Comparison of ENCODE assay signal across 9 mouse cellular contexts in genomic region chr4:124843493-124843892, GRCm38 (mm10). TPM values are rescaled to one million over a fixed set of nuclear protein-coding genes. Genes with fewer than 3 reads are reported as not detected.
DNase-seq lines count a peak whose midpoint lies in the region; ATAC-seq and TF ChIP-seq lines count a peak whose summit lies in the region.
"Had no signal": no experiment of that assay in that cellular context is flagged by ENCODE, and none has a peak within 500 bp of the region (broad histone marks: within the 10 kb centered on the region; RNA-seq: fewer than 3 reads in every experiment).

No protein-coding gene starts in this region.

- no peak for TF ChIP-seq EP300 in liver, embryonic 14.5 days (IDR thresholded peaks at IDR 0.05; ENCODE audit: low read depth)

- 55% methylated on average over 11 of the region's 11 CpGs for WGBS in cerebellum, adult 2 months
- WGBS in hindbrain, embryonic 11.5 days = 50% methylated on average over 11 of the region's 11 CpGs
- WGBS in liver, embryonic 14.5 days (ENCODE audit: insufficient replicate concordance) = 66% methylated on average over 11 of the region's 11 CpGs
- WGBS in neural tube, embryonic 13.5 days = 58% methylated on average over 11 of the region's 11 CpGs

- H3K36me3 ChIP-seq in hindbrain, embryonic 11.5 days (ENCODE audit: control insufficient read depth, insufficient read depth, low read length) = 0 out of 2 replicates have a peak, but pooled peaks cover 2% of the 10 kb centered on the region
- peaks cover 36% of the 10 kb centered on the region for H3K36me3 ChIP-seq in liver, embryonic 14.5 days (replicated peaks; ENCODE audit: control insufficient read depth, insufficient read depth, low read depth)
- peaks cover 52% of the 10 kb centered on the region for H3K36me3 ChIP-seq in neural tube, embryonic 13.5 days

- H3K9me3 ChIP-seq in hindbrain, embryonic 11.5 days (ENCODE audit: control insufficient read depth, low read length) = no peaks in the 10 kb centered on the region
- no peaks in the 10 kb centered on the region for H3K9me3 ChIP-seq in liver, embryonic 14.5 days (ENCODE audit: control insufficient read depth, low read length)
- no peaks in the 10 kb centered on the region for H3K9me3 ChIP-seq in neural tube, embryonic 13.5 days

- H3K27ac ChIP-seq in gastrocnemius, adult 2 months = no peak overlapping the region
- H3K27ac ChIP-seq in cerebellum, adult 2 months (ENCODE audit: insufficient read depth, low read length) = no peak overlapping the region
- no peak overlapping the region for H3K27ac ChIP-seq in hindbrain, embryonic 11.5 days (ENCODE audit: low read depth, low read length)
- H3K27ac ChIP-seq in liver, embryonic 14.5 days = no peak overlapping the region
- H3K27ac ChIP-seq in neural tube, embryonic 13.5 days (replicated peaks) = no peak overlapping the region
- H3K27ac ChIP-seq: liver, embryonic 15.5 days had no signal

- no peak overlapping the region for H3K4me2 ChIP-seq in hindbrain, embryonic 11.5 days (replicated peaks; ENCODE audit: low read depth, low read length)
- no peak overlapping the region for H3K4me2 ChIP-seq in liver, embryonic 14.5 days (ENCODE audit: low read depth)
- no peak overlapping the region for H3K4me2 ChIP-seq in neural tube, embryonic 13.5 days
- H3K4me2 ChIP-seq: liver, embryonic 15.5 days had no signal

- no peak for DNase-seq in gastrocnemius, adult 2 months
- DNase-seq in gastrocnemius, postnatal 36 days = no peak
- peak; percentile 70 for DNase-seq in CD4-positive, CD25-positive, alpha-beta regulatory T cell, adult 2 months (ENCODE audit: low read depth, low spot score)
- peak; percentile 32 to 44 for DNase-seq in cerebellum, adult 2 months
- DNase-seq in hindbrain, embryonic 11.5 days (ENCODE audit: low spot score) = peak; percentile 56
- peak in 1 of 3 experiments; percentile 16 for DNase-seq in liver, embryonic 14.5 days (ENCODE audit: low read depth in 3 of 3, low spot score in 3 of 3)
- no peak for DNase-seq in layer of hippocampus, adult 11-12 months (ENCODE audit: low spot score)

- no peak overlapping the region for H3K4me3 ChIP-seq in gastrocnemius, adult 2 months
- H3K4me3 ChIP-seq in cerebellum, adult 2 months (replicated peaks; ENCODE audit: insufficient read depth, low read depth, low read length) = no peak overlapping the region
- H3K4me3 ChIP-seq in hindbrain, embryonic 11.5 days (ENCODE audit: low read depth, low read length) = no peak overlapping the region
- H3K4me3 ChIP-seq in liver, embryonic 14.5 days (ENCODE audit: insufficient read depth in 1 of 2, low read depth in 2 of 2, low read length in 2 of 2) = no peak overlapping the region
- H3K4me3 ChIP-seq in neural tube, embryonic 13.5 days = no peak overlapping the region
- H3K4me3 ChIP-seq: liver, embryonic 15.5 days had no signal

- intact Hi-C loops in gastrocnemius, adult 2 months (cut with DNase I) = no loop called here
- intact Hi-C loops in gastrocnemius, postnatal 36 days (cut with DNase I) = no loop called here

- H3K27me3 ChIP-seq in cerebellum, adult 2 months (ENCODE audit: control insufficient read depth, insufficient read depth, low read length) = no peaks in the 10 kb centered on the region
- H3K27me3 ChIP-seq in hindbrain, embryonic 11.5 days (ENCODE audit: control insufficient read depth, insufficient read depth, low read length) = no peaks in the 10 kb centered on the region
- no peaks in the 10 kb centered on the region for H3K27me3 ChIP-seq in liver, embryonic 14.5 days (ENCODE audit: control insufficient read depth, insufficient read depth, low read length)
- H3K27me3 ChIP-seq in neural tube, embryonic 13.5 days = no peaks in the 10 kb centered on the region
- H3K27me3 ChIP-seq: liver, embryonic 15.5 days had no signal

- no peak overlapping the region for H3K9ac ChIP-seq in hindbrain, embryonic 11.5 days (ENCODE audit: low read depth, low read length)
- H3K9ac ChIP-seq in liver, embryonic 14.5 days (replicated peaks) = no peak overlapping the region
- H3K9ac ChIP-seq in neural tube, embryonic 13.5 days = no peak overlapping the region
- H3K9ac ChIP-seq: liver, embryonic 15.5 days had no signal

- peak; percentile 71 for TF ChIP-seq CTCF in gastrocnemius, adult 2 months (IDR thresholded peaks at IDR 0.05)
- peak; percentile 88 for TF ChIP-seq CTCF in cerebellum, adult 2 months (IDR thresholded peaks at IDR 0.05; ENCODE audit: borderline replicate concordance, insufficient read depth, low read depth, low read length)
- TF ChIP-seq CTCF in liver, embryonic 14.5 days (IDR thresholded peaks at IDR 0.05; ENCODE audit: low read depth) = peak; percentile 92

- TF ChIP-seq POLR2A in cerebellum, adult 2 months (IDR thresholded peaks at IDR 0.05; ENCODE audit: borderline replicate concordance, insufficient read depth, low read length) = no peak

- 0 out of 2 replicates have a peak, but pooled peaks have one; percentile 33 for ATAC-seq in hindbrain, embryonic 11.5 days (ENCODE audit: low FRiP score)
- peak; percentile 42; the same call in 1 of the 2 replicates for ATAC-seq in liver, embryonic 14.5 days (ENCODE audit: insufficient read depth)
- 0 out of 2 replicates have a peak, but pooled peaks have one; percentile 19 for ATAC-seq in neural tube, embryonic 13.5 days (ENCODE audit: low read depth)

- H3K4me1 ChIP-seq in cerebellum, adult 2 months (ENCODE audit: control insufficient read depth, insufficient read depth, low read length) = no peaks in the 10 kb centered on the region; the same call in none of the 2 replicates
- H3K4me1 ChIP-seq in hindbrain, embryonic 11.5 days (replicated peaks; ENCODE audit: control insufficient read depth, insufficient read depth, low read length) = 0 out of 2 replicates have a peak, but pooled peaks cover 3% of the 10 kb centered on the region
- H3K4me1 ChIP-seq in liver, embryonic 14.5 days (replicated peaks; ENCODE audit: control insufficient read depth in 2 of 2, insufficient read depth in 2 of 2, low read length in 1 of 2) = no peaks in the 10 kb centered on the region; a peak in 1 of 4 replicates
- peaks cover 14% of the 10 kb centered on the region for H3K4me1 ChIP-seq in neural tube, embryonic 13.5 days (replicated peaks)

RNA-seq across cellular contexts. Expression of gene Yrdc, which starts 7.0 kb away (rescaled TPM):
- total RNA-seq in gastrocnemius, adult 2 months (2021) = 10 to 100 TPM in 1 of 2 experiments, 1 to 10 TPM in 1; 9.4 to 11.4 TPM
- total RNA-seq in gastrocnemius, postnatal 36 days (2021) = 1 to 10 TPM; 6.1 to 9.4 TPM
- 42.1 and 52.5 TPM in 2 replicates for polyA plus RNA-seq in cerebellum, adult 2 months (2012; rRNA removed)
- polyA plus RNA-seq in hindbrain, embryonic 11.5 days (2014; fragmentation: Nextera tagmentation; extraction: Ambion mirVana) = 44.0 and 50.8 TPM in 2 replicates
- polyA plus RNA-seq in liver, embryonic 14.5 days (2012; rRNA removed) = 19.0 and 20.9 TPM in 2 replicates
- polyA plus RNA-seq in liver, embryonic 14.5 days (2014; fragmentation: Nextera tagmentation; extraction: Ambion mirVana) = 21.7 and 21.9 TPM in 2 replicates
- 39.6 and 46.6 TPM in 2 replicates for polyA plus RNA-seq in neural tube, embryonic 13.5 days (2015; fragmentation: Nextera tagmentation; extraction: Ambion mirVana)

RNA-seq across cellular contexts. Expression of gene 1110065P20Rik, which starts 7.5 kb away (rescaled TPM):
- total RNA-seq in gastrocnemius, adult 2 months (2021) = 10 to 100 TPM; 18.4 to 23.0 TPM
- total RNA-seq in gastrocnemius, postnatal 36 days (2021) = 10 to 100 TPM; 19.6 to 20.4 TPM
- polyA plus RNA-seq in cerebellum, adult 2 months (2012; rRNA removed) = 85.5 and 85.8 TPM in 2 replicates
- polyA plus RNA-seq in hindbrain, embryonic 11.5 days (2014; fragmentation: Nextera tagmentation; extraction: Ambion mirVana) = 55.0 and 55.9 TPM in 2 replicates
- 10.6 and 11.9 TPM in 2 replicates for polyA plus RNA-seq in liver, embryonic 14.5 days (2012; rRNA removed)
- polyA plus RNA-seq in liver, embryonic 14.5 days (2014; fragmentation: Nextera tagmentation; extraction: Ambion mirVana) = 15.2 and 15.4 TPM in 2 replicates
- polyA plus RNA-seq in neural tube, embryonic 13.5 days (2015; fragmentation: Nextera tagmentation; extraction: Ambion mirVana) = 74.9 and 80.2 TPM in 2 replicates

RNA-seq across cellular contexts. Expression of gene Maneal, which starts 18.5 kb away (rescaled TPM):
- under 1 TPM; 0.31 to 0.46 TPM for total RNA-seq in gastrocnemius, adult 2 months (2021)
- total RNA-seq in gastrocnemius, postnatal 36 days (2021) = under 1 TPM; 0.39 to 0.43 TPM
- polyA plus RNA-seq in cerebellum, adult 2 months (2012; rRNA removed) = 71.9 and 72.6 TPM in 2 replicates
- 10.0 and 10.3 TPM in 2 replicates for polyA plus RNA-seq in hindbrain, embryonic 11.5 days (2014; fragmentation: Nextera tagmentation; extraction: Ambion mirVana)
- polyA plus RNA-seq in liver, embryonic 14.5 days (2012; rRNA removed) = 0.06 and 0.08 TPM in 2 replicates
- polyA plus RNA-seq in liver, embryonic 14.5 days (2014; fragmentation: Nextera tagmentation; extraction: Ambion mirVana) = 0.06 TPM in 1 of 2 replicates, not detected in the other
- polyA plus RNA-seq in neural tube, embryonic 13.5 days (2015; fragmentation: Nextera tagmentation; extraction: Ambion mirVana) = 8.2 and 10.0 TPM in 2 replicates

RNA-seq across cellular contexts. Expression of gene Epha10, which starts 37.2 kb away (rescaled TPM):
- total RNA-seq in gastrocnemius, adult 2 months (2021) = not detected
- total RNA-seq in gastrocnemius, postnatal 36 days (2021) = not detected
- 22.3 and 29.4 TPM in 2 replicates for polyA plus RNA-seq in cerebellum, adult 2 months (2012; rRNA removed)
- 4.4 and 7.4 TPM in 2 replicates for polyA plus RNA-seq in hindbrain, embryonic 11.5 days (2014; fragmentation: Nextera tagmentation; extraction: Ambion mirVana)
- polyA plus RNA-seq in liver, embryonic 14.5 days (2012; rRNA removed) = not detected in 2 replicates
- not detected in 2 replicates for polyA plus RNA-seq in liver, embryonic 14.5 days (2014; fragmentation: Nextera tagmentation; extraction: Ambion mirVana)
- polyA plus RNA-seq in neural tube, embryonic 13.5 days (2015; fragmentation: Nextera tagmentation; extraction: Ambion mirVana) = 4.7 and 5.3 TPM in 2 replicates
- polyA plus RNA-seq: liver, embryonic 15.5 days had no signal

RNA-seq across cellular contexts. Expression of gene Mtf1, which starts 41.6 kb away (rescaled TPM):
- 10 to 100 TPM; 11.9 to 15.7 TPM for total RNA-seq in gastrocnemius, adult 2 months (2021)
- 10 to 100 TPM; 11.6 to 12.2 TPM for total RNA-seq in gastrocnemius, postnatal 36 days (2021)
- polyA plus RNA-seq in cerebellum, adult 2 months (2012; rRNA removed) = 14.9 and 17.0 TPM in 2 replicates
- 15.1 and 15.9 TPM in 2 replicates for polyA plus RNA-seq in hindbrain, embryonic 11.5 days (2014; fragmentation: Nextera tagmentation; extraction: Ambion mirVana)
- polyA plus RNA-seq in liver, embryonic 14.5 days (2012; rRNA removed) = 4.3 and 7.1 TPM in 2 replicates
- 10.9 and 15.2 TPM in 2 replicates for polyA plus RNA-seq in liver, embryonic 14.5 days (2014; fragmentation: Nextera tagmentation; extraction: Ambion mirVana)
- polyA plus RNA-seq in neural tube, embryonic 13.5 days (2015; fragmentation: Nextera tagmentation; extraction: Ambion mirVana) = 11.7 and 12.2 TPM in 2 replicates

Comparison
In these comparisons a context has a peak if more than half of its experiments do, and no peak if none do; other contexts are left out.
1. DNase-seq: peak in CD4-positive, CD25-positive, alpha-beta regulatory T cell, adult 2 months (single experiment), cerebellum, adult 2 months (2 of 2) and hindbrain, embryonic 11.5 days (single experiment); none in gastrocnemius, adult 2 months (single experiment), gastrocnemius, postnatal 36 days (0 of 2) and layer of hippocampus, adult 11-12 months (single experiment).
2. Peak in every context shown above with its lines, with median percentiles within 50 percentile points of each other: CTCF ChIP-seq and ATAC-seq.